Mouse (Mus musculus) lung, adult 2 months (tissue): ENCODE measurements at regions not wholly inside any gene's neighbourhood (a gene's known extent, or its start where the extent isn't known, plus 50 kb on each side); places are given as distances from the start of the nearest gene placed in this dataset.

Source experiments
- CTCF ChIP-seq: fragments of 200-500 bp; IDR thresholded peaks from 2 replicates; pipeline ENCODE4 v1.5.1; 2011; ENCODE audit warnings: mild to moderate bottlenecking, low read length, control low read depth; ENCODE audit not compliant: insufficient read depth
- POLR2A ChIP-seq: fragments of 200-500 bp; IDR thresholded peaks from 2 replicates; pipeline ENCODE4 v1.6.1; 2011; ENCODE audit warnings: low read depth, mild to moderate bottlenecking, control low read depth, low read length, borderline replicate concordance; ENCODE audit errors: extremely low read depth

DNA sequence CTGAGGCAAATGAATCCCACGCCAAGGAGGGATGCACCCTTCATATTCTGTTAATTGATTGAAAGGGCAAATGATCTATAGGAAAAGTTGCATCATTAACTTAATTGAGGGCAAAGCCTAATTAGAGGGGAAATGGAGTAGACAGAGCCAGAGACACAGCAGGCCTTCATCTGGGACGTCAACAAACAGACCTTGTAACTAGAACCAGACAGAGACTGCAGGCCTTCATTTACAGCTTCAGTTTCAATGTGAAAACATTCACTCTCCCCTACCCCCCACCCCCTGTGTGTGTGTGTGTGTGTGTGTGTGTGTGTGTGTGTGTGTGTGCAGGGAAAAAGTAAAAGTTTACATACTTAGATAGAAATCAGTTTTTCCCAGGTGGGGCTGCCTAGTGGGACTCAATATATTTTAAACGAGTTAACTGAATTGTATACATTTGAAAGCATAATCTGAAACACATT lies 97.2 kb downstream of the Spry2 start:
- no peak for TF ChIP-seq CTCF
- no peak for TF ChIP-seq POLR2A
